Mouse (Mus musculus): ENCODE data around the gene Myo5a. TPM values are rescaled to one million over a fixed set of nuclear protein-coding genes. Genes with fewer than 3 reads are reported as not detected.

The Myo5a gene
- polyA plus RNA-seq, 1 experiment from 2014 or later, result 35.2 TPM

- Histone ChIP-seq H3K4me3 (no peak overlapping the region), H3K27ac (replicated peaks) (no peak overlapping the region), H3K4me1 (no peaks in the 10 kb centered on the region), H3K27me3 (no peaks in the 10 kb centered on the region), H3K36me3 (peaks cover 55% of the 10 kb centered on the region), H3K9ac (replicated peaks) (no peak overlapping the region), H3K4me2 (replicated peaks) (no peak overlapping the region), H3K9me3 (no peaks in the 10 kb centered on the region)
- ATAC-seq (ENCODE audit: low FRiP score, low read depth), result no peak
- 40% methylated on average over 5 of the region's 5 CpGs for WGBS
Observed at GRCm38 (mm10) chr9:75146911-75147310, 76.1 kb downstream of the Myo5a start.

GRCm38 (mm10) chr9:75160525-75160924 lies 89.7 kb downstream of the Myo5a start:
- H3K4me2 ChIP-seq (replicated peaks), result no peak overlapping the region
- no peak overlapping the region for H3K9ac ChIP-seq (replicated peaks)
- H3K27me3 ChIP-seq, result no peaks in the 10 kb centered on the region
- H3K9me3 ChIP-seq, result no peaks in the 10 kb centered on the region
- H3K4me1 ChIP-seq, result no peaks in the 10 kb centered on the region
- peaks cover 44% of the 10 kb centered on the region for H3K36me3 ChIP-seq
- ATAC-seq (ENCODE audit: low FRiP score, low read depth), result no peak
- no peak overlapping the region for H3K4me3 ChIP-seq
- 91% methylated on average over 6 of the region's 6 CpGs for WGBS
- no peak overlapping the region for H3K27ac ChIP-seq (replicated peaks)

GRCm38 (mm10) chr9:75163650-75164049 lies 92.8 kb downstream of the Myo5a start:
- Histone ChIP-seq H3K27ac (replicated peaks) (no peak overlapping the region), H3K4me1 (no peaks in the 10 kb centered on the region), H3K9ac (replicated peaks) (no peak overlapping the region), H3K27me3 (no peaks in the 10 kb centered on the region), H3K4me2 (replicated peaks) (no peak overlapping the region), H3K4me3 (no peak overlapping the region), H3K36me3 (peaks cover 51% of the 10 kb centered on the region), H3K9me3 (no peaks in the 10 kb centered on the region)
- no peak for ATAC-seq (ENCODE audit: low FRiP score, low read depth)

GRCm38 (mm10) chr9:75171721-75172120 lies 100.9 kb downstream of the Myo5a start:
- Histone ChIP-seq H3K9me3 (no peaks in the 10 kb centered on the region), H3K27me3 (no peaks in the 10 kb centered on the region), H3K4me3 (no peak overlapping the region), H3K4me1 (no peaks in the 10 kb centered on the region), H3K9ac (replicated peaks) (no peak overlapping the region), H3K4me2 (replicated peaks) (no peak overlapping the region), H3K36me3 (peaks cover 72% of the 10 kb centered on the region), H3K27ac (replicated peaks) (no peak overlapping the region)
- WGBS, result 97% methylated on average over 3 of the region's 3 CpGs
- ATAC-seq (ENCODE audit: low FRiP score, low read depth), result no peak

- Histone ChIP-seq H3K9ac (replicated peaks) (no peak overlapping the region), H3K4me3 (no peak overlapping the region), H3K36me3 (peaks cover 66% of the 10 kb centered on the region), H3K27me3 (no peaks in the 10 kb centered on the region), H3K9me3 (no peaks in the 10 kb centered on the region), H3K4me1 (no peaks in the 10 kb centered on the region), H3K4me2 (replicated peaks) (no peak overlapping the region), H3K27ac (replicated peaks) (0 out of 2 replicates have a peak overlapping the region, but pooled peaks have one; percentile 15)
- ATAC-seq (ENCODE audit: low FRiP score, low read depth), result no peak
- 89% methylated on average over 3 of the region's 3 CpGs for WGBS
Observed at GRCm38 (mm10) chr9:75187646-75188260, 116.9 kb downstream of the Myo5a start.

- Histone ChIP-seq H3K9ac (replicated peaks) (no peak overlapping the region), H3K9me3 (no peaks in the 10 kb centered on the region), H3K4me3 (no peak overlapping the region), H3K36me3 (peaks cover 41% of the 10 kb centered on the region), H3K4me1 (no peaks in the 10 kb centered on the region; the same call in 1 of the 2 replicates), H3K27me3 (no peaks in the 10 kb centered on the region), H3K4me2 (replicated peaks) (no peak overlapping the region), H3K27ac (replicated peaks) (0 out of 2 replicates have a peak overlapping the region, but pooled peaks have one; percentile 15)
- 35% methylated on average over 4 of the region's 4 CpGs for WGBS
- no peak for ATAC-seq (ENCODE audit: low FRiP score, low read depth)
Observed at GRCm38 (mm10) chr9:75193858-75194257, 123.0 kb downstream of the Myo5a start.

- Histone ChIP-seq H3K27me3 (no peaks in the 10 kb centered on the region), H3K36me3 (peaks cover 37% of the 10 kb centered on the region), H3K9me3 (no peaks in the 10 kb centered on the region), H3K9ac (replicated peaks) (no peak overlapping the region), H3K4me3 (no peak overlapping the region), H3K4me1 (no peaks in the 10 kb centered on the region; the same call in 1 of the 2 replicates), H3K27ac (replicated peaks) (no peak overlapping the region), H3K4me2 (replicated peaks) (no peak overlapping the region)
- WGBS, result 76% methylated on average over 2 of the region's 2 CpGs
- ATAC-seq (ENCODE audit: low FRiP score, low read depth), result no peak
Observed at GRCm38 (mm10) chr9:75196335-75196734, 125.5 kb downstream of the Myo5a start.

- Histone ChIP-seq H3K9ac (replicated peaks) (no peak overlapping the region), H3K36me3 (peaks cover 45% of the 10 kb centered on the region), H3K27ac (replicated peaks) (no peak overlapping the region), H3K4me3 (no peak overlapping the region), H3K4me2 (replicated peaks) (no peak overlapping the region), H3K4me1 (no peaks in the 10 kb centered on the region; the same call in 1 of the 2 replicates), H3K9me3 (no peaks in the 10 kb centered on the region), H3K27me3 (no peaks in the 10 kb centered on the region)
- WGBS, result 47% methylated on average over 6 of the region's 6 CpGs
- no peak for ATAC-seq (ENCODE audit: low FRiP score, low read depth)
Observed at GRCm38 (mm10) chr9:75197297-75197696, 126.5 kb downstream of the Myo5a start.

GRCm38 (mm10) chr9:75201506-75201905 lies 130.7 kb downstream of the Myo5a start:
- H3K36me3 ChIP-seq, result peaks cover 66% of the 10 kb centered on the region
- WGBS, result 96% methylated on average over 1 of the region's 1 CpGs

GRCm38 (mm10) chr9:75202036-75202435 lies 131.2 kb downstream of the Myo5a start:
- no peaks in the 10 kb centered on the region for H3K9me3 ChIP-seq
- H3K27me3 ChIP-seq, result no peaks in the 10 kb centered on the region
- H3K9ac ChIP-seq (replicated peaks), result no peak overlapping the region
- H3K4me1 ChIP-seq, result no peaks in the 10 kb centered on the region
- peaks cover 66% of the 10 kb centered on the region for H3K36me3 ChIP-seq
- H3K27ac ChIP-seq (replicated peaks), result no peak overlapping the region
- no peak for ATAC-seq (ENCODE audit: low FRiP score, low read depth)
- H3K4me3 ChIP-seq, result no peak overlapping the region
- WGBS, result 93% methylated on average over 2 of the region's 2 CpGs
- H3K4me2 ChIP-seq (replicated peaks), result no peak overlapping the region

More at GRCm38 (mm10) chr9:75201506-75201905, 130.7 kb downstream of the Myo5a start:
- Histone ChIP-seq H3K4me3 (no peak overlapping the region), H3K9ac (replicated peaks) (no peak overlapping the region), H3K27me3 (no peaks in the 10 kb centered on the region), H3K9me3 (no peaks in the 10 kb centered on the region), H3K4me2 (replicated peaks) (no peak overlapping the region), H3K27ac (replicated peaks) (no peak overlapping the region), H3K4me1 (no peaks in the 10 kb centered on the region)
- no peak for ATAC-seq (ENCODE audit: low FRiP score, low read depth)

GRCm38 (mm10) chr9:75209246-75209645 lies 138.4 kb downstream of the Myo5a start:
- H3K27me3 ChIP-seq, result no peaks in the 10 kb centered on the region
- no peak overlapping the region for H3K4me2 ChIP-seq (replicated peaks)
- no peaks in the 10 kb centered on the region for H3K4me1 ChIP-seq
- H3K27ac ChIP-seq (replicated peaks), result no peak overlapping the region
- H3K9ac ChIP-seq (replicated peaks), result no peak overlapping the region
- WGBS, result 87% methylated on average over 1 of the region's 1 CpGs
- ATAC-seq (ENCODE audit: low FRiP score, low read depth), result no peak
- no peak overlapping the region for H3K4me3 ChIP-seq
- no peaks in the 10 kb centered on the region for H3K9me3 ChIP-seq
- H3K36me3 ChIP-seq, result peaks cover 57% of the 10 kb centered on the region

- WGBS, result 58% methylated on average over 2 of the region's 2 CpGs
- H3K36me3 ChIP-seq, result peaks cover 57% of the 10 kb centered on the region
- no peak overlapping the region for H3K4me3 ChIP-seq
- no peak for ATAC-seq (ENCODE audit: low FRiP score, low read depth)
- no peaks in the 10 kb centered on the region for H3K4me1 ChIP-seq
- H3K9me3 ChIP-seq, result no peaks in the 10 kb centered on the region
- H3K27me3 ChIP-seq, result no peaks in the 10 kb centered on the region
- no peak overlapping the region for H3K9ac ChIP-seq (replicated peaks)
- no peak overlapping the region for H3K4me2 ChIP-seq (replicated peaks)
- no peak overlapping the region for H3K27ac ChIP-seq (replicated peaks)
Observed at GRCm38 (mm10) chr9:75210269-75210668, 139.5 kb downstream of the Myo5a start.
